Mouse (Mus musculus) cerebellum, adult 8-10 months (tissue): ENCODE measurements around the gene Frem2.

Experiments
- DNase-seq: peaks from one replicate; pipeline ENCODE4 v3.0.0; 2022

The Frem2 gene

GRCm38 (mm10) chr3:53656878-53657561 is at the start of gene Frem2:
Gene Frem2 (minus strand): TSS chr3:53657355.
- no peak for DNase-seq

- no peak for DNase-seq
Measured at GRCm38 (mm10) chr3:53705992-53706495, 48.9 kb upstream of the Frem2 start.

GRCm38 (mm10) chr3:53703126-53703505 is 46.0 kb upstream of the Frem2 start:
- peak; percentile 48 for DNase-seq

GRCm38 (mm10) chr3:53702421-53703125 is 45.4 kb upstream of the Frem2 start:
- no peak for DNase-seq

- DNase-seq = no peak
Measured at GRCm38 (mm10) chr3:53701940-53702339, 44.8 kb upstream of the Frem2 start.

- DNase-seq = no peak
Measured at GRCm38 (mm10) chr3:53687776-53688175, 30.6 kb upstream of the Frem2 start.

GRCm38 (mm10) chr3:53682244-53682643 is 25.1 kb upstream of the Frem2 start:
- DNase-seq = no peak

- no peak for DNase-seq
Measured at GRCm38 (mm10) chr3:53680816-53681215, 23.7 kb upstream of the Frem2 start.

- no peak for DNase-seq
Measured at GRCm38 (mm10) chr3:53674225-53674624, 17.1 kb upstream of the Frem2 start.

GRCm38 (mm10) chr3:53669736-53670135 is 12.6 kb upstream of the Frem2 start:
- DNase-seq = no peak

GRCm38 (mm10) chr3:53657744-53658534 is 784 bp upstream of the Frem2 start:
- no peak for DNase-seq

- no peak for DNase-seq
Measured at GRCm38 (mm10) chr3:53656328-53656877, 752 bp downstream of the Frem2 start.

GRCm38 (mm10) chr3:53655343-53655742 is 1.8 kb downstream of the Frem2 start:
- no peak for DNase-seq

GRCm38 (mm10) chr3:53650003-53650748 is 7.0 kb downstream of the Frem2 start:
- no peak for DNase-seq

- DNase-seq = no peak
Measured at GRCm38 (mm10) chr3:53649425-53649824, 7.7 kb downstream of the Frem2 start.

- no peak for DNase-seq
Measured at GRCm38 (mm10) chr3:53648902-53649301, 8.3 kb downstream of the Frem2 start.

- no peak for DNase-seq
Measured at GRCm38 (mm10) chr3:53635948-53636347, 21.2 kb downstream of the Frem2 start.

GRCm38 (mm10) chr3:53631126-53631525 is 26.0 kb downstream of the Frem2 start:
- DNase-seq = no peak

GRCm38 (mm10) chr3:53630630-53631029 is 26.5 kb downstream of the Frem2 start:
- no peak for DNase-seq

GRCm38 (mm10) chr3:53629966-53630365 is 27.2 kb downstream of the Frem2 start:
- no peak for DNase-seq

GRCm38 (mm10) chr3:53623222-53623621 is 33.9 kb downstream of the Frem2 start:
- no peak for DNase-seq

GRCm38 (mm10) chr3:53620978-53621377 is 36.2 kb downstream of the Frem2 start:
- DNase-seq = no peak
